Mouse (Mus musculus) hindbrain, embryonic 13.5 days (tissue): ENCODE results near the gene Cdrt4. TPM values are rescaled to one million over a fixed set of nuclear protein-coding genes. Genes with fewer than 3 reads are reported as not detected.
A peak's percentile ranks its signal among the peaks of the same experiment; 100 is the strongest.

Source experiments
- ATAC-seq: fragments of 200-750 bp; cut with Nextera tagmentation; 2 replicates; pipeline ENCODE4 v1.8.0; 2017; ENCODE audit warnings: moderate TSS enrichment; ENCODE audit not compliant: low FRiP score
- H3K27ac ChIP-seq: fragments of 300-500 bp; sonication (generic); 2 replicates; pipeline ENCODE4 v1.5.1; 2015; ENCODE audit warnings: inconsistent platforms, mild to moderate bottlenecking, moderate library complexity
- H3K27me3 ChIP-seq: fragments of 300-500 bp; sonication (generic); 2 replicates; pipeline ENCODE4 v1.6.1; 2015; ENCODE audit warnings: mild to moderate bottlenecking, inconsistent platforms
- H3K36me3 ChIP-seq: fragments of 300-500 bp; sonication (generic); 2 replicates; pipeline ENCODE4 v1.6.1; 2015; ENCODE audit warnings: mild to moderate bottlenecking, inconsistent platforms
- H3K4me1 ChIP-seq: fragments of 300-500 bp; sonication (generic); replicated peaks from 2 replicates; pipeline ENCODE4 v1.6.1; 2015; ENCODE audit warnings: inconsistent platforms
- H3K4me2 ChIP-seq: fragments of 300-500 bp; sonication (generic); 2 replicates; pipeline ENCODE4 v1.6.1; 2015; ENCODE audit warnings: inconsistent platforms, mild to moderate bottlenecking, moderate library complexity
- H3K4me3 ChIP-seq: fragments of 300-500 bp; sonication (generic); 2 replicates; pipeline ENCODE4 v1.5.1; 2015; ENCODE audit warnings: mild to moderate bottlenecking, inconsistent platforms
- H3K9ac ChIP-seq: fragments of 300-500 bp; sonication (generic); 2 replicates; pipeline ENCODE4 v1.6.1; 2015; ENCODE audit warnings: mild to moderate bottlenecking, inconsistent platforms
- H3K9me3 ChIP-seq: fragments of 300-500 bp; sonication (generic); 2 replicates; pipeline ENCODE4 v1.6.1; 2016; ENCODE audit warnings: inconsistent platforms
- WGBS: fragments of 180-500 bp; shearing (Covaris S2); methylation state at CpG from one replicate; pipeline ENCODE4 v1.1.7; 2015; 5-methylcytosine and 5-hydroxymethylcytosine counted together
- polyA plus RNA-seq: library from polyadenylated mRNA; unstranded; fragments of >200 nt; fragmentation: Nextera tagmentation; extraction: Ambion mirVana; gene quantifications from 2 replicates; pipeline ENCODE4 v1.2.1, GENCODE M21; 2015

The Cdrt4 gene
- polyA plus RNA-seq, 1 experiment from 2014 or later, result 0.32 TPM

DNA sequence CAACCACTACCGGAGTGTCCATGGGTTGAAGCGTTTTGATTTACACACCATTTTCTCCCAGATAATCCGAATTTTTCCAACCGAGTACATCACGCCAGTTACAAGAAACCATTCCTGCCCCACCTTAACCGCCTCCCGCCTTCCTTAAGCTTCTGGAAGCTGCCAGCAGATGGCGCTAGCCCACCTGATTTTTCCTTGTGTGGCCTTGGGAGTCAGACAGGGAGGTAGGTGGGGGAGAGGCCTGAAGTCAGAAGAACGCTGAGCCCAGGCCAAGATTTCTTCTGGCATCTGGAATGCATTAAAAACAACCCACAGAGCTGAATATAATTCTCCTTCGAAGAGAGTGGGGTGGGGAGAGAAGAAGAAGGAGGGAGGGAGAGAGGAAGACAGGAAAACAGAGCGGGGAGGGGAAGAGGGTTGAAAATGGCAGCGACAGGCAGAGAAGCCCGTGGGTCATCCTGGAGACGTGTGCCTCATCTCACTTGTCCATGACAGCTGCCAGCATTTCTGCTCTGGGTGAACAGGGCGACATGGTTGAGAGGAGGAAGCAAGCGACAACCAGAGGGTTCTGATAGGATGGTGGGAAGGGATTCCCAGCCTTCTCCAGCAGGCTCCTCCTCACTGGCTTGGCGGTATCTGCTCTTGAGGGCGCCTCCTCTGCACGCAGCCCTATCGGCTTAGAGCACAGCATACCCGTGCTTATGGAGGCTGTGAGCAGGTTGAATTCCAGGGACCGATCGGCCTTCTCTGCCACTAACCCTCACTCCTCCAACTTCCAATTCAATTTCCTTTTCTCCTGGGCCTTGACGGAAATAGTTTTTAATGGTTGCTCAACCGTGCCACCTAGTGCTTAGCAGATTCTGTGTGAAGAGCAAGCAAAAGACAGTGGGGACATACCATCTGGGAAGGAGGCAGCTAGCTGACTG, 29.7 kb upstream of the Cdrt4 start:
- no peaks in the 10 kb centered on the region for H3K27me3 ChIP-seq
- H3K36me3 ChIP-seq, result no peaks in the 10 kb centered on the region
- 0 out of 2 replicates have a peak, but pooled peaks cover 3% of the 10 kb centered on the region for H3K4me1 ChIP-seq
- H3K9me3 ChIP-seq, result no peaks in the 10 kb centered on the region; the same call in 1 of the 2 replicates
- peak overlapping the region; percentile 67 for H3K27ac ChIP-seq
- peak overlapping the region; percentile 39 for H3K4me2 ChIP-seq
- ATAC-seq, result peak; percentile 89
- H3K9ac ChIP-seq, result peak overlapping the region; percentile 36; the same call in 1 of the 2 replicates
- peak overlapping the region; percentile 27 for H3K4me3 ChIP-seq
- WGBS, result 33% methylated on average over 25 of the region's 25 CpGs

DNA sequence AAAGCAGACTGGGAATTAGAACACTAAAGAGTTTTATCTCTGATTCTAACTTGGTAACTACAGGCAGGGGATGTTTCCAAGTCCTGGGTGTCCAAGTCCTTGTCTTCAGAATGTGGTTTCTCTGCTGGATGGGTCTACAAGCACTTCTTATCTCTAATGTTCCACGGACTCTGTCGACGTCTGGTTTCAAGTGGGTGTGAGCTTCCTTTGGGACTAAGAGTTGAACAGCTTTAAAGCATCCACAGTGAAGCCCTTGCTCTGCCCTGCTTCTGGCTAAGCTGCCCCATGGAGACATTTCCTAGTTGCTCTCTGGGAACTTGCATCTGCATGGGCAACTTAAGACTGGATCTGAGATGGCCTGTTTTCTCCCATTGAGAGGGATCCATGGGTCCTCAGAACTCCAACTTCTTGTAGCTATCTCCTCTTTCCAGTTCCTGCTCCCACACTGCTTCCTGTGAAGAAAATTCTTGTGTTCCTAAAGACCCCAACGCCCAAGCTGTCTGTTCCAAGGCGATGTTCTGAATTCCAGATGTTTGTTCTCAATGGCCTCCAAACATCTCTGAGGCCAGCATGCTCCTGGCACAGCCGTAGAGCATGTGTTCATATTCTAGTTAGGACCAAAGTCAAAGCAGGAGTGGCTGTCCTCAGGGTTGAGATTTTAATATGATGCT, 26.8 kb upstream of the Cdrt4 start:
- no peak overlapping the region for H3K9ac ChIP-seq
- no peak overlapping the region for H3K4me2 ChIP-seq
- H3K9me3 ChIP-seq, result no peaks in the 10 kb centered on the region; the same call in 1 of the 2 replicates
- 0 out of 2 replicates have a peak, but pooled peaks cover 3% of the 10 kb centered on the region for H3K4me1 ChIP-seq
- ATAC-seq, result no peak
- H3K36me3 ChIP-seq, result no peaks in the 10 kb centered on the region
- H3K27ac ChIP-seq, result no peak overlapping the region
- no peaks in the 10 kb centered on the region for H3K27me3 ChIP-seq
- H3K4me3 ChIP-seq, result no peak overlapping the region
- WGBS, result 87% methylated on average over 6 of the region's 6 CpGs

DNA sequence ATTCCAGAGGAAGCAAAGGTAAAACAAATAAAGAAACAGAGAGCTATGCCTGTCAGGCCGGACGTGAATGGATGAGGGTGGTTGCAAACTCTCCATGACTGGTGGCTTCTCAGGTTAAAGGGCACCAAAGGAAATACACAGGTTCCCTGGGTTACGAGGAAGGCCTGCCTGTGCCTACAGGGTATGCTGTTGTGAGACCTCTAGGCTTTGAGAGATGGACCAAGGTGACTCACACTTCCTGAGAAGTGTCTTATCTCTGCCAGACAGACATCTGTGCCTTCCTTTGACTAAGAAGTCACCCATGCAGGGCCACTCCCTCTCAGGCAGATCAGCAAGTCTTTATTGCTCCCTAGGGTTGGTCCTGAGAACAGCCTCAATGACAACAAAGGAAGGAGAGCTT, 21.2 kb upstream of the Cdrt4 start:
- 74% methylated on average over 3 of the region's 3 CpGs for WGBS
- H3K4me2 ChIP-seq, result no peak overlapping the region
- no peaks in the 10 kb centered on the region for H3K27me3 ChIP-seq
- H3K36me3 ChIP-seq, result no peaks in the 10 kb centered on the region
- H3K9ac ChIP-seq, result no peak overlapping the region
- no peaks in the 10 kb centered on the region for H3K9me3 ChIP-seq
- ATAC-seq, result no peak
- H3K4me3 ChIP-seq, result no peak overlapping the region
- no peak overlapping the region for H3K27ac ChIP-seq
- H3K4me1 ChIP-seq, result no peaks in the 10 kb centered on the region

DNA sequence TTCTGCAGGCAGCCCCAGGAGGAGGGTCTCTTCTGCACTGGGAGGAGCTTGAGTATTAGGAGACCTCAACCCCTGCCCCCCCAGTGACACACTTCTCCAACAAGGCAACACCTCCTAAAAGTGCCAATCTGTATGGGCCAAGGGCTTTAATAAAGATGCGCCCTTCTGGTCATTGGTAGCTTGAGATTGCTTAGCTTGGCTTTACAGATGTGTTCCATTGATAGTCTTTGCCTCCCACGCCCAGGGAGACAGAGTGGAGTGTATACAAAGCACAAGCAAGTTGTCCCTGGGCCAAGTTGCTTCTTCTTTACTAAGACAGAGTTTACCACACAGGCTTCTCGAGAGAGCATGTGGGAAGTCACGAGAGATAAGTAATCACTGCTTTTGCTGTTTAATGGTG, 20.4 kb upstream of the Cdrt4 start:
- no peaks in the 10 kb centered on the region for H3K4me1 ChIP-seq
- no peak overlapping the region for H3K9ac ChIP-seq
- no peak for ATAC-seq
- H3K36me3 ChIP-seq, result no peaks in the 10 kb centered on the region
- H3K4me3 ChIP-seq, result no peak overlapping the region
- H3K4me2 ChIP-seq, result no peak overlapping the region
- no peak overlapping the region for H3K27ac ChIP-seq
- 89% methylated on average over 4 of the region's 4 CpGs for WGBS
- H3K27me3 ChIP-seq, result no peaks in the 10 kb centered on the region
- H3K9me3 ChIP-seq, result no peaks in the 10 kb centered on the region

DNA sequence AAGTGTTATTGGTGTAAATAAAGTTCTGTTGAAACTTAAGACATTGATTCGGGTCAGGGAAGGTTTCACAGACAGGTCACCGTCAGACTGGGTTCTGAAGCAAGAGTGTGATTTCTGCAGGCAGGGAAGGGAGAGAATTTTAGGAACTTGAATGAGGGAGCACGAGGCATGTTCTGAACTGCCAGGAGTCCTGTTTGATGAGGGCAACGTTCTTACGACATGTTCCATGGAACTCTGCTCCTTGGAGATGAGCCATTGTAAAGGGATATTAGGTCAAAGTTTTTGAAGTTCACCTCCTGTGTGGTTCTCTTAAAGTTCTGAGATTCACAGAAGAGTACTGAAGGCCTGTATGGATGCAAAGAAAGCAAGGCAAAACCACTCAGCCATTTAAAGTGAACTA, 19.9 kb upstream of the Cdrt4 start:
- H3K9me3 ChIP-seq, result no peaks in the 10 kb centered on the region
- no peak overlapping the region for H3K4me2 ChIP-seq
- ATAC-seq, result no peak
- no peaks in the 10 kb centered on the region for H3K4me1 ChIP-seq
- WGBS, result 94% methylated on average over 5 of the region's 5 CpGs
- H3K4me3 ChIP-seq, result no peak overlapping the region
- H3K36me3 ChIP-seq, result no peaks in the 10 kb centered on the region
- no peak overlapping the region for H3K9ac ChIP-seq
- H3K27me3 ChIP-seq, result no peaks in the 10 kb centered on the region
- no peak overlapping the region for H3K27ac ChIP-seq

DNA sequence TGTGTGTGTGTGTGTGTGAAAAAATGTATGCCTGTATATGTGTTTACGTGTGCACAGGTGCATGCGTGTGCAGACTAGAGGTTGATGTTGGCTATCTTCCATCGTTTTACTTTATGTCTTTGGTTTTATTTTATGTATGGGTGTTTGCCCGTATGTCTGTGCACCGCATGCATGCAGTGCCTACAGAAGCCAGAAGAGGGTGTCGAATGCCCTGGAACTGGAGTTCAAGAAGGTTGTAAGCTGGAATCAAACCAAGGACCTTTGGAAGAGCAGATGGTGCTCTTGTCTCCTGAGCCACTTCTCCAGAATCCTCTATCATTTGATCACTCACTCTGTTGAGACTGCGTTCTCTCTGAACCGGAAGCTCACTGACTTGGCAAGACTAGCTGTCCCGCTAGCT, 17.9 kb upstream of the Cdrt4 start:
- Histone ChIP-seq H3K27me3 (no peaks in the 10 kb centered on the region), H3K27ac (no peak overlapping the region), H3K4me3 (no peak overlapping the region), H3K9ac (no peak overlapping the region), H3K4me1 (no peaks in the 10 kb centered on the region), H3K9me3 (no peaks in the 10 kb centered on the region), H3K36me3 (no peaks in the 10 kb centered on the region), H3K4me2 (no peak overlapping the region)
- WGBS, result 93% methylated on average over 9 of the region's 9 CpGs
- no peak for ATAC-seq

DNA sequence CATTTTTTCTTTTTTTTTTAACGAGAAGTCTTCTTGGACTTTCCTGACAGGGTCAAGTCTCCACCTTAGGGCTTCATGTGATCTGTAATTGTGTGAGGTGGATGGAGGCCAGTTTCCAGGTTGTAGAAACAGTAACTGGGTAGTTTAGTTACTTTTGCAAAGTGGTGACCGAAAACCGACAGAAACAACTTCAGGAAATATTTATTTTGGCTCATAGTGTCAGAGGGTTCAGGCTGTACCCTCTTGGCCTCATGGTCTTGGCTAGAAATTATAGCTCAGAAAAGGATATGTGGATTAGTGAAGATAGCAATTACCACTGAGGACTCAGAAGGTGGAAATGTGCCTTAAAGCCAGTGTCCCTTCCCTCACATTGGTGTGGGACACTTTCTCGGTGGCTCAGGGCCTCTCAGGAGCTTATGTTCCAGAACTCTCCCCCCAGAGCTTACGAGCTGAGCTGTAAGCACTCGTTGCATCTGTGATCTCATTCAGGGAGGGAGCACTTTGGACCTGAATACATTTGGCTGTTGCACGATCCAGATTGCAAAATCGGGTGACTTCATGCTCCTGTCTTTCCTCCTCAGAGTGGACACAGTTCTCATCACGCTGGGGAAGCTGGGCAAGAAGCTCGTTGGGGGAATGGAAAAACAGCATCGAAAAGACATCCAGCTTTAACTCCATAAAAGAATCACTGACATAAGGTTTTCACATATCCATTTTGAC, 16.0 kb upstream of the Cdrt4 start:
- Histone ChIP-seq H3K9me3 (no peaks in the 10 kb centered on the region), H3K27me3 (no peaks in the 10 kb centered on the region), H3K4me2 (no peak overlapping the region), H3K4me1 (no peaks in the 10 kb centered on the region), H3K4me3 (no peak overlapping the region), H3K27ac (no peak overlapping the region), H3K36me3 (no peaks in the 10 kb centered on the region), H3K9ac (no peak overlapping the region)
- ATAC-seq, result no peak
- WGBS, result 88% methylated on average over 11 of the region's 11 CpGs

DNA sequence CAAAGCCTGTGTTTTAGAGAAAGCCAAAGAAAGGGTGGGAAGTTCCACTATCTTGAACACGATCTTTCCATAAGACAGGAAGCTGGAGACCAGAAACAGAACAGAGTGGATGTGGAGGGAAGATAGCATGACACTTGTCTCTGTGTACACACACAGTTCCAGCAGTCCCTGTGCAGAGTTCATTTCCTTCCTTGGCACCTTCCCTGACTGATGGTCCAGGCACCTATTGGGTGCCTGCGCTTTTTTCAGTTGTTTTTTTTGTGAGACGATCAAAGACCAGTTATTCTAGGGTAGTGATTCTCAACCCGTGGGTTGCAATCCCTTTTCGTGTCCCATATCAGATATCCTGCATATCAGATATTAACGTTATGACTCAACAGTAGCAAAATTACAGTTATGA, 13.0 kb upstream of the Cdrt4 start:
- H3K4me3 ChIP-seq, result no peak overlapping the region
- ATAC-seq, result no peak
- WGBS, result 86% methylated on average over 6 of the region's 6 CpGs

DNA sequence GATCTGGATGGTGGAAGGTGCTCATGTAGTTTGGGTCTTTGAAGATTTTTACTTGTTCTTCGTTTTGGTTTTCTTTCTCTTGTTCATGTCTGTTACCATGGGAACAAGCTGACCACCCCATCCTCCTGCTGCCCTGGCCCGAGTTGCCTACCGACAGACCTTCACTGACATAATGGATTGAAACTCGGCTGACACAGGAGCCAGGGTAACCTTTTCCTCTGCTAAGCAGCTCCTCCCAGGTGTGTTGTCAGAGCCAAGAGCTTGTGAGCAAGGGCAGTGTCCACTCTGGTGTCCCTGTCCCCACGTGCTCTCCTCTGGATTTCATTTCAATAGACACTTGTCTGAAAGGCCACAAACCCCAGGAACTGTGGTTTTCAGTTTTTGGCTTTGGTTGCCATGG, 12.1 kb upstream of the Cdrt4 start:
- Histone ChIP-seq H3K4me2 (no peak overlapping the region), H3K4me3 (no peak overlapping the region), H3K27me3 (no peaks in the 10 kb centered on the region), H3K4me1 (no peaks in the 10 kb centered on the region), H3K9ac (no peak overlapping the region), H3K9me3 (no peaks in the 10 kb centered on the region), H3K27ac (no peak overlapping the region), H3K36me3 (no peaks in the 10 kb centered on the region)
- ATAC-seq, result no peak
- WGBS, result 60% methylated on average over 5 of the region's 5 CpGs

More for the DNA sequence above, 13.0 kb upstream of the Cdrt4 start:
- Histone ChIP-seq H3K4me1 (no peaks in the 10 kb centered on the region), H3K27ac (no peak overlapping the region), H3K27me3 (no peaks in the 10 kb centered on the region), H3K9me3 (no peaks in the 10 kb centered on the region), H3K9ac (no peak overlapping the region), H3K4me2 (no peak overlapping the region), H3K36me3 (no peaks in the 10 kb centered on the region)

DNA sequence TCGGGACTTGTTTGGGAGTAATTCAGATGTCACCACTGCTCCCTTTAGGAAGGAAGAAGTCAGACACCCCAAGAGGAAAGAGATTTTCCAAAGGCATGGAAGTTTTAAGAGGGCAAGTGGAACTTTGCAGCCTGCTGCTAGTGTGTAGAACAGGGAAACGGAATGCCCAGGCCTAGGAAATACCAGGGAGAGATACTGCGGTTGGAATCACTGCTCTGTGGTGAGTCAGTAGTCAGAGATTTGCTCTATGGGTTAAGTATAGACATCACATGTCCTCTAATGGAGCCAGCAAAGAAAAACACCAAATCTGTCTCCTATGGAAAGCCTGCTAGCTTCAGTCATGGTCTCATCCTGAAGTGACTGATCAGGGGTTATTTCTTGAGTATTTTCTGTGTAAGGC, 10.8 kb upstream of the Cdrt4 start:
- ATAC-seq, result no peak
- Histone ChIP-seq H3K4me3 (no peak overlapping the region), H3K27ac (no peak overlapping the region), H3K4me1 (no peaks in the 10 kb centered on the region), H3K9me3 (no peaks in the 10 kb centered on the region), H3K9ac (no peak overlapping the region), H3K4me2 (no peak overlapping the region), H3K36me3 (no peaks in the 10 kb centered on the region), H3K27me3 (no peaks in the 10 kb centered on the region)
- 94% methylated on average over 3 of the region's 3 CpGs for WGBS

DNA sequence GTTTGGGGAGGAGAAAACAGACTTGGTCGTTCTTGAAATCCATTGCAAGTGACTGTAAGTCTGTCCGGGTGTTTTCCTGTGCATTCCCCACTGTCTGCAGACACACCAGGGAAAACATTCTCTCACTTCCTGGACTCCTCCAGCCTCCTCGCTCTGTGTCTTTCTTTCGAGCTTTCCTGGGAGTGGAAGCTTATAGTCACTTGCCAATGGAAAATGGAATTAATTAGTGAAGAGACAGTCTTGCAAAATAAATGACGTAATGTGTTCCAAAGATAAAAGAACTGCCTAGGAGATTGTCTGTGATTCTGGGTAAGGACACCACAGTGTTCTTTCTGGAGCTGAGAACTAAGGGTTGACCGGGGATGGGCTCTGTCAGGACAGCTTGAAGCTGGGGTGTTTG, 7.5 kb upstream of the Cdrt4 start:
- Histone ChIP-seq H3K27me3 (no peaks in the 10 kb centered on the region), H3K36me3 (no peaks in the 10 kb centered on the region), H3K4me2 (no peak overlapping the region), H3K27ac (no peak overlapping the region), H3K9ac (no peak overlapping the region), H3K9me3 (no peaks in the 10 kb centered on the region), H3K4me1 (no peaks in the 10 kb centered on the region), H3K4me3 (no peak overlapping the region)
- no peak for ATAC-seq
- 84% methylated on average over 6 of the region's 6 CpGs for WGBS

DNA sequence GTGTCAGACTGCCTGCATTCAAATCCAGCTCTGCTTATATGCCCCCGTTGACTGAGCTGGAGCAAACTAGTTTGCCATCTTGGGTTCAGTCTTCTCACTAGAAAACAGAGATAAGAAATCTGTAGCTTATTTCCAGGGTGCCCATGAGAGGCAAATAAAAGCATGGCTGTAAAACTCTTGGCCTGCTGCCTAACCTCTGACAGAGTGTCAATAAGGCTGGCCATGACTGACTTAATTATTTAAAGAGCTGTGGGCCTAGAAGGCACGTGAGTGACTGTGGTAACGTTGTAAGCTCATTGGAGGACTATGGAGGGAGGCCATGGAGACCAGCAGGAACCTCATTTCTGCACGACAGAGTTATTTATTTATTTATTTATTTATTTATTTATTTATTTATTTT, 5.5 kb upstream of the Cdrt4 start:
- Histone ChIP-seq H3K27me3 (no peaks in the 10 kb centered on the region), H3K27ac (no peak overlapping the region), H3K9ac (no peak overlapping the region), H3K4me1 (no peaks in the 10 kb centered on the region), H3K9me3 (no peaks in the 10 kb centered on the region), H3K4me2 (no peak overlapping the region), H3K4me3 (no peak overlapping the region), H3K36me3 (no peaks in the 10 kb centered on the region)
- 69% methylated on average over 4 of the region's 4 CpGs for WGBS
- no peak for ATAC-seq
